ENCODE assay signal across 19 mouse cellular contexts in the genomic region with DNA sequence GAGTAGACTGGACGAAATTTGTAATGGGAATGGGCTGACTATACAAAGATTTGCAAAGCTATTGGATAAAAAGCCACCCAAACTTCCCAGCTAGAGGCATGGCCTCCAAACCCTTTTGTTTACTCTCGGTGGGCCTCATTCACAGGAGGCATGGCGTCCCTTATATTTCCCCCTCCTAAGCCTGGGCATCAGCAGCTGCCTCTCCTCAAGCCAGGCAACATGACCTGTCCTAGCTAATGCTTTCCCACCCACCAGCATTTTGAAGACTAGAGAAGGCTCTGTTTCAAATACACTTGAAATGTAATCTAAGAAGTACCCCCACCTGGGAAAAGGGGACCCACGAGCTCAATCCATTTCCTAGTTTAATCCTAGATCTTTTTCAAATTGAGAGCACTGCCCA.
"Had no signal": no experiment of that assay in that cellular context is flagged by ENCODE, and none has a peak within 500 bp of the region (broad histone marks: within the 10 kb centered on the region; RNA-seq: fewer than 3 reads in every experiment).

No protein-coding gene starts in this region.

- H3K9ac ChIP-seq: lung, embryonic 15.5 days; midbrain, embryonic 12.5 days; neural tube, embryonic 13.5 days; neural tube, embryonic 15.5 days had no signal

- H3K9me3 ChIP-seq: lung, embryonic 15.5 days; midbrain, embryonic 10.5 days; midbrain, embryonic 12.5 days; neural tube, embryonic 13.5 days; neural tube, embryonic 15.5 days had no signal

- H3K36me3 ChIP-seq: lung, embryonic 15.5 days; midbrain, embryonic 10.5 days; midbrain, embryonic 12.5 days; neural tube, embryonic 13.5 days; neural tube, embryonic 15.5 days had no signal

- H3K4me1 ChIP-seq: lung, embryonic 15.5 days; midbrain, embryonic 10.5 days; midbrain, embryonic 12.5 days; neural tube, embryonic 13.5 days; neural tube, embryonic 15.5 days had no signal

- ATAC-seq: lung, postnatal 0 days; midbrain, embryonic 16.5 days had no signal

- H3K27ac ChIP-seq: lung, embryonic 15.5 days; midbrain, embryonic 10.5 days; midbrain, embryonic 12.5 days; neural tube, embryonic 13.5 days; neural tube, embryonic 15.5 days had no signal

- H3K4me2 ChIP-seq: lung, embryonic 15.5 days; midbrain, embryonic 12.5 days; neural tube, embryonic 13.5 days; neural tube, embryonic 15.5 days had no signal

- H3K4me3 ChIP-seq: lung, embryonic 15.5 days; midbrain, embryonic 10.5 days; midbrain, embryonic 12.5 days; myocyte; neural tube, embryonic 13.5 days; neural tube, embryonic 15.5 days had no signal

- H3K27me3 ChIP-seq: lung, embryonic 15.5 days; midbrain, embryonic 12.5 days; neural tube, embryonic 13.5 days; neural tube, embryonic 15.5 days had no signal

- DNase-seq: lung, adult 2 months; lung, postnatal 4 days; midbrain, embryonic 14.5 days; retina, postnatal 1 day; right cerebral cortex, adult 18-20 months; right cerebral cortex, postnatal 25 days; right cerebral cortex, postnatal 4 days; spleen, adult 18-20 months; thymus, adult 18-20 months; thymus, postnatal 14 days; thymus, postnatal 36 days had no signal
